Mouse (Mus musculus): Measurements from ENCODE around the gene Jup.

GRCm38 (mm10) chr11:100406273-100406672 lies 8.7 kb upstream of the Jup start:
- TF ChIP-seq GATA1 (IDR thresholded peaks at IDR 0.05; ENCODE audit: low read length) (no peak), TAL1 (IDR thresholded peaks at IDR 0.05; ENCODE audit: low read length) (no peak)

Measured in erythroblast, embryonic 14.5 days (primary cell).